Mouse (Mus musculus) C2C12 (cell line): ENCODE measurements around the gene Gart.

Source experiments
- CEBPB ChIP-seq: IDR thresholded peaks from one replicate; pipeline ENCODE4 v1.6.1; 2011; ENCODE audit warnings: low read depth, mild to moderate bottlenecking, control low read depth, moderate library complexity
- CTCF ChIP-seq: IDR thresholded peaks from one replicate; pipeline ENCODE4 v1.5.1; 2011; ENCODE audit not compliant: control insufficient read depth, insufficient read depth, insufficient read length
- FOSL1 ChIP-seq: IDR thresholded peaks from one replicate; pipeline ENCODE4 v1.8.0; 2011; ENCODE audit warnings: mild to moderate bottlenecking, low read length; ENCODE audit not compliant: poor library complexity, insufficient read depth, severe bottlenecking
- USF1 ChIP-seq: IDR thresholded peaks from one replicate; pipeline ENCODE4 v1.6.1; 2011; ENCODE audit warnings: low read depth, mild to moderate bottlenecking, control low read depth, moderate library complexity

DNA sequence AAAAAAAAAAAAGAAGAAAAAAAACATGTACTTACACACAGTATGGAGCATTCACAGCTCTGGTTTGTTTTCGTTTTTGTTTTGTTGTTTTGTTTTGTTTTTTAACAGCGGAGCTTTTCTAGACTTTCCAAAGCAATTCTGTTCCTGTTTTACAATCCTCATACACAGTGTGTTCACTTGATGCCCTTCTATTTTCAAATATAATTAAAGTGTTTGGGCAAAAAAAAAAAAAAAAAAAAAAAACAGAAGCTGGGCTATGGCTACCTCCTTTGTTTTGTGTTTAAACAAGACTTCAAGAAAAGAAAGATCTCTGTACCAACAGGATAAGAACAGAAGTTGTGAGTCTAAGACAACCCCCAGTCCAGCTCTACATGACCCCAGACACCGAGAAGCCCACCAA is 58.0 kb downstream of the Gart start:
- TF ChIP-seq CTCF (no peak), USF1 (no peak), CEBPB (no peak), FOSL1 (no peak)
